Mouse (Mus musculus) ovary, postnatal 10 days (tissue): ENCODE results near the gene Selenom.

Experiments
- DNase-seq: peaks from one replicate; pipeline ENCODE4 v3.0.0; 2022; ENCODE audit warnings: low spot score

Gene Selenom

DNA sequence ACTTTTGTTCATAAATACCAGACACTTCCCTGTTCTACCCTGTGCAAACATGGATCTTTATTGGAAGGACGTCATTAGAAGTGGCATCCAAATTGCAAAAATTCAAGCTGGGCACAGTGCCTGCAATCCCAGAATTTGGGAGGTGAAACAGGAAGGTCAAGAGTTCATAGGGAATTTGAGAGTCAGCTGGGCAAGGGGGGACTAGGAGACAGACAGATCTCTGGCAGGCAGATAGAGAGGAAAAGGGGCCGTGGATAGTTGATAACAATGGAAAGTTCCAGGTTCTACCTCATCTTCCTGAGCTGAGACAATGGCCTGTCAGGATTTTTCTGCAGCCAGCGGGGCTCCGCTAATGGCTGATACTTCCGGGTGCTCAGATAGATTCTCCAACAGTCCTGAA lies 35.3 kb downstream of the Selenom start:
- no peak for DNase-seq

DNA sequence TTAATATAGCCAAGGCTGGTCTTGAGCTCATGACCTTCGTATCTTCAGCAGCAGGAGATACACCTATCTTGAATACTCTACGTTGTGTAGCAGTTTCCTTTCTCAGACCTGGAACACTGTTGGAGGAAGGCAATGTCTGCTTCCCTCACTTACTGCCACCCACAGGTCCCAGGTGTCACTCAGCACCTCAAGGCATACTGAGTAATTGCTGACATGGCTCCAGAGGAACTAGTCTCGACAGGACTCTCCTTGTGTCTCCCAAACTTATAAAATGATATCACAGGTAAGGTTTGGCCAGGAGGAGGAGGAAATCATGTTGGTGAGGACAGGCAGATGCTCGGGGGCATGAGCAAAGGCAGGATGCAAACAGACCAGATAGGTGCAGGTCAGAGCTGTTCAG lies 40.5 kb downstream of the Selenom start:
- DNase-seq = no peak

DNA sequence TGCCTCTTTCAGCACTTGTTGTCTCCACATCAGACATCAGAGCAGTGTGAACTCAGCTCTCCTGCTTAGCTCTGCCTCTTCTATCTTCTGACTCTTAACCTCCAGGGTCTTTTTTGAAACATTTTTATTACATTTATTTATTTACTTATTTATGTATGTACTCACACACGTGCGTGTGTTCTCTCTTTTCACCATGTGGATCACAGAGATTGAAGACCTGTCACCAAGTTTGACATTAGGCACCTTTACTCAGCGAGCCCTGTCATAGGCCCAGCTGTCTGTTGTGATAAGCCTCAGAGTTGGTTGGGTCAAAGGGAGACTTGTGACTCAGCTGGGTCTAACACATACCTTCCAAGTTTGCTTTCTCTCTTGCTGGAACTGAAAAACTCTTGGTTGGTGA lies 43.4 kb downstream of the Selenom start:
- no peak for DNase-seq

DNA sequence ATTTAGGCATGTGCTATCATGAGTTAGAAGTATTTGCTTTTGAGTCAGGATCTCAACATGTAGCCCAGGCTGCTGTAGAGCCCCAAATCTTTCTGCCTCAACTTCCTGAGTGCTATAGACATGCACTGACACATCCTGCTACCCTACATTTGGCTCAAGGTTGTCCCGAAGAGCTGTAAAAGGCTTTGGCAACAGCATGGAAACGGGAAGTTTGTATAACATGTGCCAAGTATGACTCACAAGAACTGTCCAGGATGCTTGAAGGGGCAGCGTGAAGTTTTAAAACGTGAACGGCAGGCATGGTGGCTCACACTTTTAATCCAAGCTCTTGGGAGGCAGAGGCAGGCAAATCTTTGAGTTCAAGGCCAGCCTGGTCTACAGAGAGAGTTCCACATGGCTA lies 45.7 kb downstream of the Selenom start:
- DNase-seq = no peak

DNA sequence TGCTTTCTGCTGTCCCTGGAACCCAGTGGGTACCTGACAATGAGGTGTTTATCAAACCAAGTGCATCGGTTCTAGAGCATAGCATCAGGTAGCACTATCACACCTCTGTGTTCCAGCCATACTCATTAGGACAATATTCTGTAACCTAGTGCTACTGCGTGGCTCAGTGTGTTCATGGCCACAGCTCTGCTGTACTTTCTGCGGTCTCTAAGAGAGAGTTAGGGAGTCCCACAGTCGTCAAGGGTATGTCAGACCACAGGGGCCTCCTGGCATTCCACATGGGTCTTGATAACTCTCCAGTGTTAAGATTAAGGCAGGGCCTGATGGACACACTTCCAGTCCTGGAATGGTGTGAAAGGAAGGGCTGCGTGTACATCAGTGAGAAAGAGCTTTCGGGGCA lies 49.4 kb downstream of the Selenom start:
- DNase-seq = no peak

DNA sequence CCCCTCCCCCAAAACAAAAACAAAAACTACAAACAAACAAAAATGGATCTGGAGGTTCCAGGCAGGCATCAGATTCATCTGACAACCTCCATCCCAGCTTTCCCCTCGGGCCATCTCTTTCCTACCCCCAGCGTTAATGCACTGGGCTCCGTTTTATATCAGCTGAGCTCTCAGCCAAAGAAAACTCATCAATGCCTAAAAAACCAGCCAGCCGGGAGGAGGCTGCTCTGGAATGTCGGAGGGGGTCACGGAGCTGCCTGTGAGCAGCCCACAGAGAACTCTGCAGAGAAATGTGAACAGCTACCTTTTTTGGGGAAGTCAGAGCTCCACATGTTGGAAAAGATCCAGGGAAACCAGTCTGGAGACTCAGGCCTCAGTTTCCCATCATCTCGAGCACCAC lies 50.0 kb downstream of the Selenom start:
- no peak for DNase-seq

DNA sequence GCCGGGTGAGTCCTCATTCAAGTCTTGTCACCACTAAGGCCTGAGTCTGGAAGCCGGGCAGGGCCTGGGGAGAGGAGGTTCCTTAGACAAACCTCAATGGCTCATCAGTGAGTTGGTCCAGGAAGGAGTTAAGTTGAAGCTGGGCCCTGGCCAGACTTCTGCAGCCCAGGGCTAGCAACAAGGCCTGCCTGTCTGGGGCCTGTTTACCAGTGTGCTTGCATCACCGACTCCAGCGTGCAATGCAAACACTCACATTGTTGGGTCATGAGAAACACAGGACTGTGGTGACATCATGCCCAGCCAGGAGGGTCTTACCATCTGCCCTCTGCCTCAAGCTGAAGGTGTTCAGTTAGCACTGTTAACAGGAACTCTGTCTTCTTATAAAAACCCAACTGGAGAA lies 51.5 kb downstream of the Selenom start:
- DNase-seq = no peak
